8 mouse cellular contexts compared by ENCODE assay signal in genomic region chr3:93014871-93015270, GRCm38 (mm10). TPM values are rescaled to one million over a fixed set of nuclear protein-coding genes. Genes with fewer than 3 reads are reported as not detected.
DNase-seq lines count a peak whose midpoint lies in the region; ATAC-seq and TF ChIP-seq lines count a peak whose summit lies in the region.
"Had no signal": no experiment of that assay in that cellular context is flagged by ENCODE, and none has a peak within 500 bp of the region (broad histone marks: within the 10 kb centered on the region; RNA-seq: fewer than 3 reads in every experiment).

No protein-coding gene starts in this region.

- no peak overlapping the region for H3K27ac ChIP-seq in liver, embryonic 11.5 days (ENCODE audit: low read depth, low read length)
- H3K27ac ChIP-seq in forebrain, embryonic 15.5 days (replicated peaks): no peak overlapping the region
- no peak overlapping the region for H3K27ac ChIP-seq in limb, embryonic 14.5 days (replicated peaks; ENCODE audit: low read depth, low read length)
- no peak overlapping the region for H3K27ac ChIP-seq in stomach, embryonic 14.5 days (ENCODE audit: low read length)

- H3K27me3 ChIP-seq in liver, embryonic 11.5 days (replicated peaks; ENCODE audit: control insufficient read depth, insufficient read depth, low read length): no peaks in the 10 kb centered on the region
- H3K27me3 ChIP-seq in forebrain, embryonic 15.5 days: no peaks in the 10 kb centered on the region
- no peaks in the 10 kb centered on the region for H3K27me3 ChIP-seq in limb, embryonic 14.5 days (ENCODE audit: control insufficient read depth, insufficient read depth, low read length)
- H3K27me3 ChIP-seq in stomach, embryonic 14.5 days (ENCODE audit: control insufficient read depth, insufficient read depth, low read length): no peaks in the 10 kb centered on the region
- H3K27me3 ChIP-seq: Patski had no signal

- DNase-seq in liver, embryonic 11.5 days (ENCODE audit: low spot score): no peak
- no peak for DNase-seq in liver
- no peak for DNase-seq in limb, embryonic 14.5 days (ENCODE audit: low spot score)
- no peak for DNase-seq in thymus, adult 18-20 months
- no peak for DNase-seq in spleen, adult 12 weeks (ENCODE audit: low spot score)

- TF ChIP-seq POLR2A in limb, embryonic 14.5 days (IDR thresholded peaks at IDR 0.05; ENCODE audit: borderline replicate concordance, extremely low read depth, insufficient read depth, insufficient read length): no peak

- no peaks in the 10 kb centered on the region for H3K9me3 ChIP-seq in liver, embryonic 11.5 days (ENCODE audit: control insufficient read depth, low read length)
- H3K9me3 ChIP-seq in forebrain, embryonic 15.5 days: no peaks in the 10 kb centered on the region
- H3K9me3 ChIP-seq in limb, embryonic 14.5 days (ENCODE audit: control insufficient read depth, low read length): no peaks in the 10 kb centered on the region
- no peaks in the 10 kb centered on the region for H3K9me3 ChIP-seq in stomach, embryonic 14.5 days (ENCODE audit: control insufficient read depth, low read depth, low read length)

- peak overlapping the region; percentile 36 for H3K4me3 ChIP-seq in liver, embryonic 11.5 days (ENCODE audit: low read depth, low read length)
- peak overlapping the region; percentile 49 for H3K4me3 ChIP-seq in forebrain, embryonic 15.5 days
- H3K4me3 ChIP-seq in limb, embryonic 14.5 days (replicated peaks; ENCODE audit: low read length): peak overlapping the region; percentile 42
- H3K4me3 ChIP-seq in stomach, embryonic 14.5 days (ENCODE audit: low read depth, low read length): peak overlapping the region; percentile 40

- H3K4me2 ChIP-seq in liver, embryonic 11.5 days: peak overlapping the region; percentile 61
- peak overlapping the region; percentile 90 for H3K4me2 ChIP-seq in forebrain, embryonic 15.5 days (replicated peaks)
- H3K4me2 ChIP-seq in limb, embryonic 14.5 days (replicated peaks; ENCODE audit: low read depth, low read length, severe bottlenecking): peak overlapping the region; percentile 68
- peak overlapping the region; percentile 85 for H3K4me2 ChIP-seq in stomach, embryonic 14.5 days (replicated peaks; ENCODE audit: low read depth, low read length)

- no peaks in the 10 kb centered on the region for H3K4me1 ChIP-seq in liver, embryonic 11.5 days (replicated peaks; ENCODE audit: control insufficient read depth, insufficient read depth, low read length)
- peaks cover 12% of the 10 kb centered on the region; the same call in 1 of the 2 replicates for H3K4me1 ChIP-seq in forebrain, embryonic 15.5 days
- H3K4me1 ChIP-seq in limb, embryonic 14.5 days (ENCODE audit: control insufficient read depth, insufficient read depth, low read length): no peaks in the 10 kb centered on the region
- no peaks in the 10 kb centered on the region for H3K4me1 ChIP-seq in stomach, embryonic 14.5 days (ENCODE audit: control insufficient read depth, insufficient read depth, low read length)

- no peaks in the 10 kb centered on the region for H3K36me3 ChIP-seq in liver, embryonic 11.5 days (ENCODE audit: control insufficient read depth, insufficient read depth, low read length)
- H3K36me3 ChIP-seq in forebrain, embryonic 15.5 days: no peaks in the 10 kb centered on the region
- H3K36me3 ChIP-seq in limb, embryonic 14.5 days (ENCODE audit: control insufficient read depth, insufficient read depth, low read length): no peaks in the 10 kb centered on the region
- no peaks in the 10 kb centered on the region for H3K36me3 ChIP-seq in stomach, embryonic 14.5 days (ENCODE audit: control insufficient read depth, insufficient read depth, low read length)

- no peak for ATAC-seq in liver, embryonic 11.5 days (replicated peaks; ENCODE audit: low FRiP score)
- no peak; the same call in none of the 2 replicates for ATAC-seq in forebrain, embryonic 15.5 days (replicated peaks)
- no peak for ATAC-seq in limb, embryonic 14.5 days (ENCODE audit: low FRiP score, low read depth)
- ATAC-seq in stomach, embryonic 14.5 days (ENCODE audit: insufficient number of reproducible peaks, insufficient read depth, low FRiP score, low read depth): no peak
- ATAC-seq: Patski had no signal

- WGBS in liver, embryonic 11.5 days: 35% methylated on average over 5 of the region's 5 CpGs
- 18% methylated on average over 5 of the region's 5 CpGs for WGBS in forebrain, embryonic 15.5 days
- 32% methylated on average over 5 of the region's 5 CpGs for WGBS in limb, embryonic 14.5 days
- 37% methylated on average over 5 of the region's 5 CpGs for WGBS in stomach, embryonic 14.5 days

- no peak overlapping the region for H3K9ac ChIP-seq in liver, embryonic 11.5 days (ENCODE audit: low read depth, low read length)
- peak overlapping the region; percentile 51 for H3K9ac ChIP-seq in forebrain, embryonic 15.5 days (replicated peaks)
- H3K9ac ChIP-seq in limb, embryonic 14.5 days (ENCODE audit: low read depth, low read length, severe bottlenecking): peak overlapping the region; percentile 65
- H3K9ac ChIP-seq in stomach, embryonic 14.5 days (replicated peaks; ENCODE audit: low read depth, low read length): peak overlapping the region; percentile 38

RNA-seq across cellular contexts. Expression of gene Crct1, which starts 0.6 kb away (rescaled TPM):
- 0.49 and 0.97 TPM in 2 replicates for polyA plus RNA-seq in liver, embryonic 11.5 days (2014; fragmentation: Nextera tagmentation; extraction: Ambion mirVana)
- 0.27 TPM in 1 of 2 replicates, not detected in the other for polyA plus RNA-seq in forebrain, embryonic 15.5 days (2015; fragmentation: Nextera tagmentation; extraction: Ambion mirVana)
- 1.4 and 1.5 TPM in 2 replicates for polyA plus RNA-seq in limb, embryonic 14.5 days (2012; rRNA removed)
- polyA plus RNA-seq in limb, embryonic 14.5 days (2014; fragmentation: Nextera tagmentation; extraction: Ambion mirVana): 1.3 and 2.7 TPM in 2 replicates
- 0.38 and 0.85 TPM in 2 replicates for polyA plus RNA-seq in stomach, embryonic 14.5 days (2014; fragmentation: Nextera tagmentation; extraction: Ambion mirVana)

RNA-seq across cellular contexts. Expression of gene Lce1m, which starts 4.0 kb away (rescaled TPM):
- polyA plus RNA-seq in liver, embryonic 11.5 days (2014; fragmentation: Nextera tagmentation; extraction: Ambion mirVana): not detected in 2 replicates
- not detected in 2 replicates for polyA plus RNA-seq in forebrain, embryonic 15.5 days (2015; fragmentation: Nextera tagmentation; extraction: Ambion mirVana)
- polyA plus RNA-seq in limb, embryonic 14.5 days (2012; rRNA removed): 0.08 TPM in 1 of 2 replicates, not detected in the other
- polyA plus RNA-seq in limb, embryonic 14.5 days (2014; fragmentation: Nextera tagmentation; extraction: Ambion mirVana): not detected in 2 replicates
- not detected in 2 replicates for polyA plus RNA-seq in stomach, embryonic 14.5 days (2014; fragmentation: Nextera tagmentation; extraction: Ambion mirVana)
- polyA plus RNA-seq: Patski had no signal

RNA-seq across cellular contexts. Expression of gene Lce3f, which starts 22.8 kb away (rescaled TPM):
- polyA plus RNA-seq in liver, embryonic 11.5 days (2014; fragmentation: Nextera tagmentation; extraction: Ambion mirVana): not detected in 2 replicates
- not detected in 2 replicates for polyA plus RNA-seq in forebrain, embryonic 15.5 days (2015; fragmentation: Nextera tagmentation; extraction: Ambion mirVana)
- polyA plus RNA-seq in limb, embryonic 14.5 days (2012; rRNA removed): not detected in 2 replicates
- polyA plus RNA-seq in limb, embryonic 14.5 days (2014; fragmentation: Nextera tagmentation; extraction: Ambion mirVana): 1.6 TPM in 1 of 2 replicates, not detected in the other
- not detected in 2 replicates for polyA plus RNA-seq in stomach, embryonic 14.5 days (2014; fragmentation: Nextera tagmentation; extraction: Ambion mirVana)
- polyA plus RNA-seq: Patski had no signal

RNA-seq across cellular contexts. Expression of gene Lce3e, which starts 48.0 kb away (rescaled TPM):
- polyA plus RNA-seq in liver, embryonic 11.5 days (2014; fragmentation: Nextera tagmentation; extraction: Ambion mirVana): not detected in 2 replicates
- not detected in 2 replicates for polyA plus RNA-seq in forebrain, embryonic 15.5 days (2015; fragmentation: Nextera tagmentation; extraction: Ambion mirVana)
- polyA plus RNA-seq in limb, embryonic 14.5 days (2012; rRNA removed): not detected in 2 replicates
- not detected in 2 replicates for polyA plus RNA-seq in limb, embryonic 14.5 days (2014; fragmentation: Nextera tagmentation; extraction: Ambion mirVana)
- not detected in 2 replicates for polyA plus RNA-seq in stomach, embryonic 14.5 days (2014; fragmentation: Nextera tagmentation; extraction: Ambion mirVana)
- polyA plus RNA-seq: Patski had no signal

RNA-seq across cellular contexts. Expression of gene Gm4858, which starts 53.8 kb away (rescaled TPM):
- polyA plus RNA-seq in liver, embryonic 11.5 days (2014; fragmentation: Nextera tagmentation; extraction: Ambion mirVana): not detected in 2 replicates
- not detected in 2 replicates for polyA plus RNA-seq in forebrain, embryonic 15.5 days (2015; fragmentation: Nextera tagmentation; extraction: Ambion mirVana)
- polyA plus RNA-seq in limb, embryonic 14.5 days (2012; rRNA removed): not detected in 2 replicates
- polyA plus RNA-seq in limb, embryonic 14.5 days (2014; fragmentation: Nextera tagmentation; extraction: Ambion mirVana): not detected in 2 replicates
- polyA plus RNA-seq in stomach, embryonic 14.5 days (2014; fragmentation: Nextera tagmentation; extraction: Ambion mirVana): not detected in 2 replicates
- polyA plus RNA-seq: Patski had no signal
